Mouse (Mus musculus): ENCODE data around the gene Actr3. TPM values are rescaled to one million over a fixed set of nuclear protein-coding genes. Genes with fewer than 3 reads are reported as not detected.
"Not testable (repeated sequence)": the region's sequence is repeated elsewhere in the genome, so short reads cannot be mapped to it uniquely, and the experiment has no call there.

Gene Actr3
- polyA plus RNA-seq, 1 experiment from 2014 or later, result 266 TPM

GRCm38 (mm10) chr1:125430737-125431136, 4.8 kb downstream of the Actr3 start:
- Histone ChIP-seq H3K4me1 (replicated peaks; ENCODE audit: control insufficient read depth, insufficient read depth, low read length) (no peaks in the 10 kb centered on the region), H3K4me2 (replicated peaks; ENCODE audit: low read depth, low read length) (no peak overlapping the region), H3K27me3 (ENCODE audit: control insufficient read depth, insufficient read depth, low read length) (no peaks in the 10 kb centered on the region), H3K36me3 (ENCODE audit: control insufficient read depth, insufficient read depth, low read length) (no peaks in the 10 kb centered on the region), H3K27ac (ENCODE audit: low read depth, low read length) (no peak overlapping the region), H3K4me3 (ENCODE audit: low read depth, low read length) (no peak overlapping the region), H3K9ac (ENCODE audit: low read depth, low read length) (no peak overlapping the region), H3K9me3 (ENCODE audit: control insufficient read depth, low read length) (no peaks in the 10 kb centered on the region)
- no peak for ATAC-seq (ENCODE audit: low FRiP score)
- DNase-seq (ENCODE audit: low spot score), result no peak
- 58% methylated on average over 7 of the region's 7 CpGs for WGBS

GRCm38 (mm10) chr1:125429984-125430383, 5.5 kb downstream of the Actr3 start:
- no peaks in the 10 kb centered on the region for H3K27me3 ChIP-seq (ENCODE audit: control insufficient read depth, insufficient read depth, low read length)
- no peak overlapping the region for H3K4me2 ChIP-seq (replicated peaks; ENCODE audit: low read depth, low read length)
- 86% methylated on average over 4 of the region's 4 CpGs for WGBS
- H3K9me3 ChIP-seq (ENCODE audit: control insufficient read depth, low read length), result no peaks in the 10 kb centered on the region
- H3K27ac ChIP-seq (ENCODE audit: low read depth, low read length), result no peak overlapping the region
- H3K9ac ChIP-seq (ENCODE audit: low read depth, low read length), result no peak overlapping the region
- H3K36me3 ChIP-seq (ENCODE audit: control insufficient read depth, insufficient read depth, low read length), result no peaks in the 10 kb centered on the region
- H3K4me3 ChIP-seq (ENCODE audit: low read depth, low read length), result no peak overlapping the region
- DNase-seq (ENCODE audit: low spot score) (no peak), ATAC-seq (ENCODE audit: low FRiP score) (no peak)
- H3K4me1 ChIP-seq (replicated peaks; ENCODE audit: control insufficient read depth, insufficient read depth, low read length), result no peaks in the 10 kb centered on the region

DNA sequence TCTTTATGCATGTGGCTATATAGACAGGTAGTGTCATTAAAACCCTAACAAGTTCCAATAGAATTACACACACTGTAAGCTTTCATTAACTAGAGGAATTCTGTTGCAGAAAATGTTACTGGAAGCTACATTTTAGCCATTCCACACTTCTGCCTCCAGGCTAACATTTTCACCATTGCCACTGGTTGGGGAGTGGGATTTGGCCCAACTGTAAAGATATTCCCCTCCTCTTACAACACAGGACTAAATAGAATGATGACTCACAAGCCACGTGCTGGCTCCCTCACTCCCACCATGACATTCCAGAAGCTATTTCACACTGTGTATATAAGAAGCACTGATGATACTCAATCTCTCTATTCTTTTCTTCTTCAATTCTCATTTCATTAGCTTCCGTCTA, 7.2 kb downstream of the Actr3 start:
- Histone ChIP-seq H3K4me3 (ENCODE audit: low read depth, low read length) (no peak overlapping the region), H3K4me2 (replicated peaks; ENCODE audit: low read depth, low read length) (no peak overlapping the region), H3K27me3 (ENCODE audit: control insufficient read depth, insufficient read depth, low read length) (no peaks in the 10 kb centered on the region), H3K4me1 (replicated peaks; ENCODE audit: control insufficient read depth, insufficient read depth, low read length) (no peaks in the 10 kb centered on the region), H3K9me3 (ENCODE audit: control insufficient read depth, low read length) (no peaks in the 10 kb centered on the region), H3K27ac (ENCODE audit: low read depth, low read length) (no peak overlapping the region), H3K9ac (ENCODE audit: low read depth, low read length) (no peak overlapping the region), H3K36me3 (ENCODE audit: control insufficient read depth, insufficient read depth, low read length) (no peaks in the 10 kb centered on the region)
- ATAC-seq (ENCODE audit: low FRiP score) (no peak), DNase-seq (ENCODE audit: low spot score) (no peak)
- WGBS, result 70% methylated on average over 2 of the region's 2 CpGs

DNA sequence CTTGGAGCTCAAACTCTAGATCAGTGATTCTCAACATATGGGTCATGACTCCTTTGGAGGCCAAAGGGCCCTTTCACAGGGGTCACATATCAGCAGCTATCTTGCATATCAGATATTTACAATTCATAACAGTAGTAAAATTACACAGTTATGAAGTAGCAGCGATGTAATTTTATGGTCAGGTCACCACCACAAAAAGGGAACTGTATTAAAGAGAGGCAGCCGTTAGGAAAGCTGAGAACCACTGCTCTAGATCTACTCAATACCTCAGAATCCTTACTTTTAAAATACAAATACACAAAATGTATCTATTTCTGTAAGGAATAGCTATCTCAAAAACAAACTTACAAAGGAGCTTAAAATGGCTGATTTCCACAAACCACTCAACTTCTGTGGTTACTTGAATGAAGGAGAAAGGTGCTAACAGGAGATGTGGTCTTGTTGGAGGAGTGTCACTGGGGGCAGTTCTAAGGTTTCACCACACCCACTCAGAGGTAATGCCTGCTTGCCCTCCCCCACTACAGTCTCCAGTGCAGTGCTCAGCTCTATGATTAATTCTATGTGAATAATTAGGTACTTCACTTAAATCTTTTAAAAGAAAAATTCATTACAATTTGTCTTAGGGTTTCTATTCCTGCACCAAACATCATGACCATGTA, 9.0 kb downstream of the Actr3 start:
- 90% methylated on average over 2 of the region's 2 CpGs for WGBS
- no peak for DNase-seq (ENCODE audit: low spot score)
- ATAC-seq (ENCODE audit: low FRiP score), result no peak

GRCm38 (mm10) chr1:125419906-125420305, 15.6 kb downstream of the Actr3 start:
- 69% methylated on average over 2 of the region's 2 CpGs for WGBS

More for the DNA sequence above, 9.0 kb downstream of the Actr3 start:
- H3K27ac ChIP-seq (ENCODE audit: low read depth, low read length), result no peak overlapping the region
- no peaks in the 10 kb centered on the region for H3K36me3 ChIP-seq (ENCODE audit: control insufficient read depth, insufficient read depth, low read length)
- H3K9ac ChIP-seq (ENCODE audit: low read depth, low read length), result no peak overlapping the region
- H3K9me3 ChIP-seq (ENCODE audit: control insufficient read depth, low read length), result no peaks in the 10 kb centered on the region
- no peaks in the 10 kb centered on the region for H3K4me1 ChIP-seq (replicated peaks; ENCODE audit: control insufficient read depth, insufficient read depth, low read length)
- no peaks in the 10 kb centered on the region for H3K27me3 ChIP-seq (ENCODE audit: control insufficient read depth, insufficient read depth, low read length)
- no peak overlapping the region for H3K4me2 ChIP-seq (replicated peaks; ENCODE audit: low read depth, low read length)
- no peak overlapping the region for H3K4me3 ChIP-seq (ENCODE audit: low read depth, low read length)

DNA sequence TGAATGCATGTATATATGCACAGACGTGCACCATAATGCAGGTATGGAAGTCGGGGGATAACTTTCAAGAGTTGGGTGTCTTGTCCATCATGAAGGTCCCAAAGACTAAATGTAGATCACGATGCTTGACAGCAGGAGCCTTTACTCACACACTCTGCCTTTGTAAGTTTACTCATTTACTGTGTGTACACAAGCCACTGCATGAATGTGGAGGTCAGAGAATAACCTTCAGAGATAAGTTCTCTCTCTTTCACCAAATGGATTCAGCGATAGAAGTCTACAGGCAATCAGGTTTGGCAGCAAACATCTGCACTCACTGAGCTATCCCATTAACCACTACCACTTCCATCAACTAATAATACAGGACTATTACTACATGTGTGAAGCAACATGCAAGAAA, 16.8 kb downstream of the Actr3 start:
- Histone ChIP-seq H3K4me3 (ENCODE audit: low read depth, low read length) (no peak overlapping the region), H3K27ac (ENCODE audit: low read depth, low read length) (no peak overlapping the region), H3K36me3 (ENCODE audit: control insufficient read depth, insufficient read depth, low read length) (no peaks in the 10 kb centered on the region), H3K4me1 (replicated peaks; ENCODE audit: control insufficient read depth, insufficient read depth, low read length) (no peaks in the 10 kb centered on the region), H3K27me3 (ENCODE audit: control insufficient read depth, insufficient read depth, low read length) (no peaks in the 10 kb centered on the region), H3K4me2 (replicated peaks; ENCODE audit: low read depth, low read length) (no peak overlapping the region), H3K9ac (ENCODE audit: low read depth, low read length) (no peak overlapping the region), H3K9me3 (ENCODE audit: control insufficient read depth, low read length) (no peaks in the 10 kb centered on the region)
- ATAC-seq (ENCODE audit: low FRiP score) (no peak), DNase-seq (ENCODE audit: low spot score) (no peak)
- 91% methylated on average over 4 of the region's 4 CpGs for WGBS

More at GRCm38 (mm10) chr1:125419906-125420305, 15.6 kb downstream of the Actr3 start:
- Histone ChIP-seq H3K36me3 (ENCODE audit: control insufficient read depth, insufficient read depth, low read length) (no peaks in the 10 kb centered on the region), H3K4me1 (replicated peaks; ENCODE audit: control insufficient read depth, insufficient read depth, low read length) (no peaks in the 10 kb centered on the region), H3K4me2 (replicated peaks; ENCODE audit: low read depth, low read length) (no peak overlapping the region), H3K9ac (ENCODE audit: low read depth, low read length) (no peak overlapping the region), H3K27me3 (ENCODE audit: control insufficient read depth, insufficient read depth, low read length) (no peaks in the 10 kb centered on the region), H3K4me3 (ENCODE audit: low read depth, low read length) (no peak overlapping the region), H3K9me3 (ENCODE audit: control insufficient read depth, low read length) (no peaks in the 10 kb centered on the region), H3K27ac (ENCODE audit: low read depth, low read length) (no peak overlapping the region)
- DNase-seq (ENCODE audit: low spot score) (no peak), ATAC-seq (ENCODE audit: low FRiP score) (no peak)

- ATAC-seq (ENCODE audit: low FRiP score), result no peak
- WGBS, result 89% methylated on average over 6 of the region's 6 CpGs
- Histone ChIP-seq H3K4me2 (replicated peaks; ENCODE audit: low read depth, low read length) (no peak overlapping the region), H3K4me3 (ENCODE audit: low read depth, low read length) (no peak overlapping the region), H3K27ac (ENCODE audit: low read depth, low read length) (no peak overlapping the region), H3K9ac (ENCODE audit: low read depth, low read length) (no peak overlapping the region), H3K27me3 (ENCODE audit: control insufficient read depth, insufficient read depth, low read length) (no peaks in the 10 kb centered on the region), H3K4me1 (replicated peaks; ENCODE audit: control insufficient read depth, insufficient read depth, low read length) (no peaks in the 10 kb centered on the region), H3K36me3 (ENCODE audit: control insufficient read depth, insufficient read depth, low read length) (0 out of 2 replicates have a peak, but pooled peaks cover 2% of the 10 kb centered on the region), H3K9me3 (ENCODE audit: control insufficient read depth, low read length) (no peaks in the 10 kb centered on the region)
- DNase-seq (ENCODE audit: low spot score), result no peak
Measured at GRCm38 (mm10) chr1:125407220-125407619, 28.3 kb downstream of the Actr3 start.

DNA sequence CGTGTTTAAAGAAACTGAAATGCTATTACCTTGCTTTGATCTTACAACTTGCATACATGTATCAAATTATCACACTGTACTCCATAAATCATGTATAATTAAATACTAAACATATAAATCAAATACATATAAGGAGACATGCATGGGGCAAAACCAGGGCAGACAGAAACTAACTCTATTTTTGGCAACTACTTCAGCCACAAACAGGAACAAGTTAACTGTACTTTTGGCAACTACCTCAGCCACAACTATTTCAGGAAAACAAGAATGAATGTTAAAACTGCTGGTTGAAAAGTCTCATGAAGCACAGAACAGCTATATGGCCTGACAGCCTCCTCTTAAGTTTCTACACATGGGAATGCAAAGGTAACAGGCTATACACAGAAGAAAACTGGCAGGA, 40.1 kb downstream of the Actr3 start:
- 91% methylated on average over 1 of the region's 1 CpGs for WGBS
- no peaks in the 10 kb centered on the region for H3K9me3 ChIP-seq (ENCODE audit: control insufficient read depth, low read length)
- DNase-seq (ENCODE audit: low spot score) (no peak), ATAC-seq (ENCODE audit: low FRiP score) (no peak)
- no peak overlapping the region for H3K4me2 ChIP-seq (replicated peaks; ENCODE audit: low read depth, low read length)
- H3K4me1 ChIP-seq (replicated peaks; ENCODE audit: control insufficient read depth, insufficient read depth, low read length), result no peaks in the 10 kb centered on the region
- no peak overlapping the region for H3K9ac ChIP-seq (ENCODE audit: low read depth, low read length)
- H3K4me3 ChIP-seq (ENCODE audit: low read depth, low read length), result no peak overlapping the region
- 0 out of 2 replicates have a peak, but pooled peaks cover 2% of the 10 kb centered on the region for H3K36me3 ChIP-seq (ENCODE audit: control insufficient read depth, insufficient read depth, low read length)
- no peaks in the 10 kb centered on the region for H3K27me3 ChIP-seq (ENCODE audit: control insufficient read depth, insufficient read depth, low read length)
- no peak overlapping the region for H3K27ac ChIP-seq (ENCODE audit: low read depth, low read length)

GRCm38 (mm10) chr1:125393324-125393723, 42.2 kb downstream of the Actr3 start:
- not testable (repeated sequence) for H3K4me3 ChIP-seq (ENCODE audit: low read depth, low read length); DNase-seq (ENCODE audit: low spot score); H3K9ac ChIP-seq (ENCODE audit: low read depth, low read length); H3K4me2 ChIP-seq (replicated peaks; ENCODE audit: low read depth, low read length); H3K27me3 ChIP-seq (ENCODE audit: control insufficient read depth, insufficient read depth, low read length); H3K4me1 ChIP-seq (replicated peaks; ENCODE audit: control insufficient read depth, insufficient read depth, low read length); H3K27ac ChIP-seq (ENCODE audit: low read depth, low read length); ATAC-seq (ENCODE audit: low FRiP score); H3K9me3 ChIP-seq (ENCODE audit: control insufficient read depth, low read length); H3K36me3 ChIP-seq (ENCODE audit: control insufficient read depth, insufficient read depth, low read length)
- WGBS, result 97% methylated on average over 5 of the region's 5 CpGs

Measured in hindbrain, embryonic 11.5 days (tissue).